Mouse (Mus musculus) limb, embryonic 14.5 days (tissue): ENCODE measurements around the gene Rnf123. TPM values are rescaled to one million over a fixed set of nuclear protein-coding genes. Genes with fewer than 3 reads are reported as not detected.

Experiments
- ATAC-seq: fragments of 200-750 bp; cut with Nextera tagmentation; 2 replicates; pipeline ENCODE4 v1.8.0; 2017; ENCODE audit warnings: low read depth, moderate number of reproducible peaks, moderate TSS enrichment; ENCODE audit not compliant: low FRiP score
- DNase-seq: peaks from one replicate; pipeline ENCODE4 v3.0.0-alpha.2; 2015; ENCODE audit warnings: low spot score
- H3K27ac ChIP-seq: fragments of 300-500 bp; sonication (generic); replicated peaks from 2 replicates; pipeline ENCODE4 v1.5.1; 2014; ENCODE audit warnings: low read depth, mild to moderate bottlenecking, low read length, moderate library complexity, mixed read lengths
- H3K27me3 ChIP-seq: fragments of 300-500 bp; sonication (generic); 2 replicates; pipeline ENCODE4 v1.6.1; 2014; ENCODE audit warnings: low read length, mixed read lengths; ENCODE audit not compliant: control insufficient read depth, insufficient read depth
- H3K36me3 ChIP-seq: fragments of 300-500 bp; sonication (generic); 2 replicates; pipeline ENCODE4 v1.6.1; 2014; ENCODE audit warnings: mild to moderate bottlenecking, low read length, moderate library complexity, mixed read lengths; ENCODE audit not compliant: control insufficient read depth, insufficient read depth
- H3K4me1 ChIP-seq: fragments of 300-500 bp; sonication (generic); 2 replicates; pipeline ENCODE4 v1.6.1; 2014; ENCODE audit warnings: antibody characterized with exemption, low read length, mixed read lengths; ENCODE audit not compliant: control insufficient read depth, insufficient read depth
- H3K4me2 ChIP-seq: fragments of 300-500 bp; sonication (generic); replicated peaks from 2 replicates; pipeline ENCODE4 v1.6.1; 2014; ENCODE audit warnings: low read depth, mild to moderate bottlenecking, low read length, moderate library complexity; ENCODE audit not compliant: severe bottlenecking
- H3K4me3 ChIP-seq: fragments of 300-500 bp; sonication (generic); replicated peaks from 2 replicates; pipeline ENCODE4 v1.5.1; 2014; ENCODE audit warnings: low read length
- H3K9ac ChIP-seq: fragments of 300-500 bp; sonication (generic); 2 replicates; pipeline ENCODE4 v1.6.1; 2014; ENCODE audit warnings: mild to moderate bottlenecking, low read depth, low read length, moderate library complexity; ENCODE audit not compliant: severe bottlenecking
- H3K9me3 ChIP-seq: fragments of 300-500 bp; sonication (generic); 2 replicates; pipeline ENCODE4 v1.6.1; 2016; ENCODE audit warnings: low read length; ENCODE audit not compliant: control insufficient read depth
- POLR2A ChIP-seq: fragments of 200-500 bp; IDR thresholded peaks from 2 replicates; pipeline ENCODE4 v1.8.0; 2012; ENCODE audit warnings: inconsistent platforms, mild to moderate bottlenecking, moderate library complexity, borderline replicate concordance; ENCODE audit not compliant: insufficient read depth, insufficient read length; ENCODE audit errors: extremely low read depth
- WGBS: fragments of 180-500 bp; shearing (Covaris S2); extraction: QIAGEN DNeasy Blood & Tissue Kit; methylation state at CpG from one replicate; pipeline ENCODE4 v1.1.7; 2014; 5-methylcytosine and 5-hydroxymethylcytosine counted together
- polyA plus RNA-seq, 2 experiments: library from polyadenylated mRNA; depleted of rRNA in 1 of 2; stranded (reverse) in 1 of 2; unstranded in 1 of 2; fragments of >200 nt; fragmentation: Nextera tagmentation in 1 of 2; extraction: Ambion mirVana in 1 of 2; gene quantifications; 2 replicates each; pipeline versions ENCODE4 v1.2.1 to v1.2.3; 2012 to 2014

Gene Rnf123
- polyA plus RNA-seq, 2 experiments: 32.4 to 67.9 TPM

GRCm38 (mm10) chr9:108126436-108127180, 43.5 kb upstream of the Rnf123 start:
- H3K4me1 ChIP-seq: 0 out of 2 replicates have a peak, but pooled peaks cover 3% of the 10 kb centered on the region
- H3K36me3 ChIP-seq: no peaks in the 10 kb centered on the region
- no peak overlapping the region for H3K9ac ChIP-seq
- H3K27ac ChIP-seq: no peak overlapping the region
- H3K9me3 ChIP-seq: no peaks in the 10 kb centered on the region
- H3K4me3 ChIP-seq: no peak overlapping the region
- no peaks in the 10 kb centered on the region for H3K27me3 ChIP-seq
- no peak overlapping the region for H3K4me2 ChIP-seq
- 70% methylated on average over 17 of the region's 17 CpGs for WGBS
- ATAC-seq: no peak
- DNase-seq: no peak
- TF ChIP-seq POLR2A: no peak

- Histone ChIP-seq H3K27ac (no peak overlapping the region), H3K36me3 (no peaks in the 10 kb centered on the region), H3K27me3 (no peaks in the 10 kb centered on the region), H3K9ac (no peak overlapping the region), H3K4me3 (no peak overlapping the region), H3K9me3 (no peaks in the 10 kb centered on the region), H3K4me2 (no peak overlapping the region), H3K4me1 (0 out of 2 replicates have a peak, but pooled peaks cover 3% of the 10 kb centered on the region)
- no peak for ATAC-seq
- DNase-seq: no peak
- WGBS: 86% methylated on average over 8 of the region's 8 CpGs
- TF ChIP-seq POLR2A: no peak
Observed at GRCm38 (mm10) chr9:108125731-108126130, 42.6 kb upstream of the Rnf123 start.

GRCm38 (mm10) chr9:108123916-108124315, 40.8 kb upstream of the Rnf123 start:
- 84% methylated on average over 4 of the region's 4 CpGs for WGBS
- DNase-seq (no peak), ATAC-seq (no peak)
- no peak overlapping the region for H3K27ac ChIP-seq
- H3K4me3 ChIP-seq: no peak overlapping the region
- no peaks in the 10 kb centered on the region for H3K36me3 ChIP-seq
- no peak for TF ChIP-seq POLR2A
- no peak overlapping the region for H3K4me2 ChIP-seq
- H3K9ac ChIP-seq: no peak overlapping the region
- H3K4me1 ChIP-seq: peaks cover 7% of the 10 kb centered on the region; the same call in 1 of the 2 replicates
- H3K9me3 ChIP-seq: no peaks in the 10 kb centered on the region
- no peaks in the 10 kb centered on the region for H3K27me3 ChIP-seq

GRCm38 (mm10) chr9:108121170-108121969, 38.2 kb upstream of the Rnf123 start:
- H3K36me3 ChIP-seq: no peaks in the 10 kb centered on the region
- no peaks in the 10 kb centered on the region for H3K9me3 ChIP-seq
- H3K27me3 ChIP-seq: no peaks in the 10 kb centered on the region
- H3K4me2 ChIP-seq: no peak overlapping the region
- TF ChIP-seq POLR2A: no peak
- H3K9ac ChIP-seq: no peak overlapping the region
- no peak for DNase-seq
- H3K27ac ChIP-seq: no peak overlapping the region
- H3K4me1 ChIP-seq: peaks cover 10% of the 10 kb centered on the region; the same call in 1 of the 2 replicates
- WGBS: 87% methylated on average over 10 of the region's 10 CpGs
- ATAC-seq: no peak
- H3K4me3 ChIP-seq: no peak overlapping the region

- Histone ChIP-seq H3K27ac (no peak overlapping the region), H3K27me3 (no peaks in the 10 kb centered on the region), H3K9me3 (no peaks in the 10 kb centered on the region), H3K36me3 (no peaks in the 10 kb centered on the region), H3K9ac (no peak overlapping the region), H3K4me3 (no peak overlapping the region), H3K4me2 (no peak overlapping the region), H3K4me1 (peaks cover 10% of the 10 kb centered on the region; the same call in 1 of the 2 replicates)
- WGBS: 92% methylated on average over 8 of the region's 8 CpGs
- no peak for TF ChIP-seq POLR2A
- DNase-seq (no peak), ATAC-seq (no peak)
Observed at GRCm38 (mm10) chr9:108120671-108121070, 37.5 kb upstream of the Rnf123 start.
